Mouse (Mus musculus) neural tube, embryonic 11.5 days (tissue): ENCODE measurements around the gene Gm17577. TPM values are rescaled to one million over a fixed set of nuclear protein-coding genes. Genes with fewer than 3 reads are reported as not detected.
"Not testable (repeated sequence)": the region's sequence is repeated elsewhere in the genome, so short reads cannot be mapped to it uniquely, and the experiment has no call there.

ENCODE experiments used
- ATAC-seq: fragments of 200-750 bp; cut with Nextera tagmentation; 2 replicates; pipeline ENCODE4 v1.8.0; 2017; ENCODE audit warnings: moderate number of reproducible peaks, mild to moderate bottlenecking, moderate TSS enrichment, moderate library complexity; ENCODE audit not compliant: insufficient read depth, low FRiP score, low TSS enrichment
- DNase-seq: peaks from one replicate; pipeline ENCODE4 v3.0.0-alpha.2; 2015; ENCODE audit warnings: low spot score
- H3K27ac ChIP-seq: fragments of 300-500 bp; sonication (generic); 2 replicates; pipeline ENCODE4 v1.5.1; 2014; ENCODE audit warnings: low read depth, mild to moderate bottlenecking, low read length
- H3K27me3 ChIP-seq: fragments of 300-500 bp; sonication (generic); 2 replicates; pipeline ENCODE4 v1.6.1; 2014; ENCODE audit warnings: mild to moderate bottlenecking, low read length, mixed read lengths; ENCODE audit not compliant: control insufficient read depth, insufficient read depth
- H3K36me3 ChIP-seq: fragments of 300-500 bp; sonication (generic); 2 replicates; pipeline ENCODE4 v1.6.1; 2014; ENCODE audit warnings: mild to moderate bottlenecking, low read length, moderate library complexity, mixed read lengths; ENCODE audit not compliant: control insufficient read depth, insufficient read depth
- H3K4me1 ChIP-seq: fragments of 300-500 bp; sonication (generic); 2 replicates; pipeline ENCODE4 v1.6.1; 2014; ENCODE audit warnings: low read length, mixed read lengths; ENCODE audit not compliant: control insufficient read depth, insufficient read depth
- H3K4me2 ChIP-seq: fragments of 300-500 bp; sonication (generic); 2 replicates; pipeline ENCODE4 v1.6.1; 2014; ENCODE audit warnings: low read depth, mild to moderate bottlenecking, moderate library complexity
- H3K4me3 ChIP-seq: fragments of 300-500 bp; sonication (generic); 2 replicates; pipeline ENCODE4 v1.5.1; 2014; ENCODE audit warnings: low read depth, low read length
- H3K9ac ChIP-seq: fragments of 300-500 bp; sonication (generic); 2 replicates; pipeline ENCODE4 v1.6.1; 2014; ENCODE audit warnings: mild to moderate bottlenecking, low read length
- H3K9me3 ChIP-seq: fragments of 300-500 bp; sonication (generic); 2 replicates; pipeline ENCODE4 v1.6.1; 2016; ENCODE audit warnings: low read length; ENCODE audit not compliant: control insufficient read depth
- WGBS: fragments of 180-500 bp; shearing (Covaris S2); extraction: QIAGEN DNeasy Blood & Tissue Kit; methylation state at CpG from one replicate; pipeline ENCODE4 v1.1.7; 2014; 5-methylcytosine and 5-hydroxymethylcytosine counted together
- polyA plus RNA-seq: library from polyadenylated mRNA; unstranded; fragments of >200 nt; fragmentation: Nextera tagmentation; extraction: Ambion mirVana; gene quantifications from 2 replicates; pipeline ENCODE4 v1.2.1, GENCODE M21; 2014

The Gm17577 gene
- not detected in 2 replicates for polyA plus RNA-seq

DNA sequence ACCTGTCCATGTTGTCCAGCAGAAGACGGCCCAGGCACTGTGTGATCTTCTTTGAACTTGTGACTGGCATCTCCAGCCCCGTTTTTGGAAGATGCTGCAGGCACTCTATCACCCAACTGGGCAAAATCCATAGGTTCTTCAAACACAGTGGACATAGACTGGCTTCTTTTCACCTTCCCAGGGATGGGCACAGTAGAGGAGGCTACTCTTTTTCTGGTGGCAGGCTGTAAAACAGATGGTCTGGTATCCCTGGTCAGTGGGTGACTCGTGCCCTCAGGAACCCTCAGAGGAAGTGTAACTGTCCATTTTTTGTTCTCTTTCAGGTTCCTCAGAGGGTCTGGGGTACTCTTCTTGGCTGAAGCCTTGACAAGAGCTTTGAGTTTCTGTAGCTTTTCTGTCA, at the start of gene Gm17577:
TSS of gene Gm17577 (minus strand) at position 101 of the 400 bp plus-strand sequence.
- H3K9ac ChIP-seq, DNase-seq, H3K27ac ChIP-seq, H3K4me3 ChIP-seq, H3K36me3 ChIP-seq, H3K27me3 ChIP-seq, H3K4me1 ChIP-seq, H3K9me3 ChIP-seq, H3K4me2 ChIP-seq, ATAC-seq: not testable (repeated sequence)
- no CpG with 5 or more reads among the region's 3 CpGs for WGBS

DNA sequence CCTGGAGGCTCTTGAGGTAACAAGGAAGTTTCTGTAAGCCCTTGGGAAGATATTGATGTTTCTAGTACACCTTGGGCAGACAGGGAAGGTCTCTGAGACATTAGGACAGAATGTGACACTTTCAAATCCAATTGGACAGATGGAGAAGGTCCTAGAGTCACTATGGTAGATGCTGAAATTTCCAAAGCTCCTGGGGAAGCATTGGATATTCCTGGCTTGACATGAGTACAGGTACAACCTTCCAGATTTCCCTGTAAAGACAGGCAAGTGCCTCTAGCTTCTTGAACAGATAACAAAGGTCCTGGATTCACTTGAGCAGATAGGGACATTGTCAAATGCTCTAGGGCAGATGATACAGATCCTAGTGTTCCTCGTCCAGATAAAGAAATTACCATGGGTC, 24.3 kb downstream of the Gm17577 start, which contains the start of gene Srsx:
TSS of gene Srsx (minus strand) at position 101 of the 400 bp plus-strand sequence.
- not testable (repeated sequence) for H3K9ac ChIP-seq, H3K27ac ChIP-seq, H3K9me3 ChIP-seq, H3K4me3 ChIP-seq, H3K27me3 ChIP-seq, DNase-seq, H3K36me3 ChIP-seq, H3K4me1 ChIP-seq, H3K4me2 ChIP-seq, ATAC-seq
- WGBS: no CpG with 5 or more reads among the region's 1 CpGs

Other genes with a start within 250 kb of the Gm17577 start
- not detected in 2 replicates for gene Gm17521, start 217.2 kb downstream of the Gm17577 start, polyA plus RNA-seq
- gene Cldn34c1, start 143.4 kb downstream of the Gm17577 start, polyA plus RNA-seq: 20.7 and 23.9 TPM in 2 replicates
- gene Srsx, start 24.4 kb downstream of the Gm17577 start, polyA plus RNA-seq: not detected in 2 replicates